Mouse (Mus musculus) C2C12 (cell line): ENCODE measurements around the gene Usp51.

Source experiments
- CTCF ChIP-seq: IDR thresholded peaks from one replicate; pipeline ENCODE4 v1.5.1; 2011; ENCODE audit not compliant: control insufficient read depth, insufficient read depth, insufficient read length
- MAX ChIP-seq: IDR thresholded peaks from one replicate; pipeline ENCODE4 v1.6.1; 2011; ENCODE audit warnings: mild to moderate bottlenecking, control low read depth
- MYOD1 ChIP-seq: IDR thresholded peaks from one replicate; pipeline ENCODE4 v1.6.1; 2011; ENCODE audit warnings: low read depth; ENCODE audit not compliant: control insufficient read depth, insufficient read length
- USF1 ChIP-seq: IDR thresholded peaks from one replicate; pipeline ENCODE4 v1.6.1; 2011; ENCODE audit warnings: low read depth, mild to moderate bottlenecking, control low read depth, moderate library complexity

DNA sequence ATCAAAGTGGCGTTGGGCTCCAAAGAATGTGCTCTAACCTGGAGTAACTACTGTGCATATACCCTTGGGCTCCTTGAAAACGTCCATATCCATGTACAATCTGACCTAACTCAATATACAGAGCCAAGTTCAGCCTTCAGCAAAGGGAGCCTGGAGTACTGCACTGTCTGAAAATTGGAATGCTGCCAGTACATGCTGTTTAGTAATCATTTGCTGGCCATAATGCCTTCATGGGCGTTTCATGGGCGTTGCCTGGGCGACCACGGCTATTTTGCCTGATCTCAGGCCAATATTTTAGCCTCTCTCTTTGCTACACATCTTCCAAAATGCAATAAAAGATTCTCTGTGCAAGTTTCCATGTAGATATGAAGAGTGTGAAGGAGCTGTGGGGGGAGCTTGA lies 36.7 kb upstream of the Usp51 start:
- no peak for TF ChIP-seq CTCF
- no peak for TF ChIP-seq USF1
- no peak for TF ChIP-seq MAX
- TF ChIP-seq MYOD1: no peak
